Mouse (Mus musculus) MEL (cell line): ENCODE measurements around the gene Xpo4.

Source experiments
- CHD1 ChIP-seq: IDR thresholded peaks from 2 replicates; pipeline ENCODE4 v1.6.1; 2012; ENCODE audit warnings: low read depth, mild to moderate bottlenecking, inconsistent platforms, low read length, improper control_type of control experiment
- CTCF ChIP-seq, 3 experiments: IDR thresholded peaks in 2 of 3; conservative IDR thresholded peaks in 1 of 3; 2 replicates each; pipeline ENCODE4 v1.5.1; 2011 to 2012; ENCODE audit warnings: low read length in 3 of 3, low read depth in 2 of 3, mild to moderate bottlenecking in 2 of 3, improper control_type of control experiment in 1 of 3, inconsistent platforms in 1 of 3, mixed read lengths in 1 of 3, moderate library complexity in 1 of 3; ENCODE audit not compliant: control insufficient read depth in 1 of 3, insufficient read depth in 1 of 3, poor library complexity in 1 of 3, severe bottlenecking in 1 of 3
- MYC ChIP-seq: IDR thresholded peaks from 2 replicates; pipeline ENCODE4 v1.6.1; 2011; ENCODE audit warnings: low read depth, mild to moderate bottlenecking, low read length, improper control_type of control experiment, moderate library complexity
- NELFE ChIP-seq: IDR thresholded peaks from 2 replicates; pipeline ENCODE4 v1.6.1; 2011; ENCODE audit warnings: low read depth, low read length, improper control_type of control experiment
- POLR2A ChIP-seq, 2 experiments: IDR thresholded peaks; 2 replicates each; pipeline ENCODE4 v1.6.1; 2011 to 2012; ENCODE audit warnings: low read length in 2 of 2, mild to moderate bottlenecking in 2 of 2, control low read depth in 1 of 2, improper control_type of control experiment in 1 of 2, low read depth in 1 of 2, moderate library complexity in 1 of 2; ENCODE audit not compliant: control insufficient read depth in 1 of 2, insufficient read depth in 1 of 2, poor library complexity in 1 of 2
- POLR2AphosphoS5 ChIP-seq: IDR thresholded peaks from 2 replicates; pipeline ENCODE4 v1.6.1; 2012; ENCODE audit warnings: low read depth, borderline replicate concordance, mild to moderate bottlenecking, inconsistent platforms, low read length, moderate library complexity, mixed read lengths
- SIN3A ChIP-seq: IDR thresholded peaks from 2 replicates; pipeline ENCODE4 v1.6.1; 2012; ENCODE audit warnings: low read length, improper control_type of control experiment, inconsistent platforms
- TBP ChIP-seq: IDR thresholded peaks from 2 replicates; pipeline ENCODE4 v1.8.0; 2011; ENCODE audit warnings: low read depth, low read length, improper control_type of control experiment
- USF1 ChIP-seq: IDR thresholded peaks from 2 replicates; pipeline ENCODE4 v1.6.1; 2014; ENCODE audit warnings: low read depth, mild to moderate bottlenecking, inconsistent platforms, low read length, improper control_type of control experiment, moderate library complexity

- TF ChIP-seq CTCF (IDR thresholded peaks at IDR 0.05 in 2 of 3, conservative IDR thresholded peaks at IDR 0.05 in 1 of 3; ENCODE audit: control insufficient read depth in 1 of 3, insufficient read depth in 1 of 3, low read depth in 2 of 3, low read length in 3 of 3, poor library complexity in 1 of 3, severe bottlenecking in 1 of 3) (no peak), TBP (no peak), POLR2AphosphoS5 (no peak), MYC (no peak), USF1 (no peak), CHD1 (no peak), POLR2A (IDR thresholded peaks at IDR 0.05; ENCODE audit: control insufficient read depth in 1 of 2, insufficient read depth in 1 of 2, low read depth in 1 of 2, low read length in 2 of 2, poor library complexity in 1 of 2) (no peak), NELFE (no peak), SIN3A (no peak)
These were observed 43.4 kb upstream of the Xpo4 start for GRCm38 (mm10) chr14:57708580-57708979.
